Mouse (Mus musculus) T-helper 17 cell (primary cell): ENCODE measurements around the gene Atpif1.
"Not testable (repeated sequence)": the region's sequence is repeated elsewhere in the genome, so short reads cannot be mapped to it uniquely, and the experiment has no call there.

ENCODE experiments used
- in situ Hi-C, 2 experiments: fragments of 300-600 bp; cut with MboI, MseI; formaldehyde crosslinking; loops; 1 replicate in 1 of 2; 2 replicates in 1 of 2; pipeline ENCODE4 v1.15.1; 2025; ENCODE audit warnings: high pct_unique_total_duplicates in 2 of 2

The Atpif1 gene

DNA sequence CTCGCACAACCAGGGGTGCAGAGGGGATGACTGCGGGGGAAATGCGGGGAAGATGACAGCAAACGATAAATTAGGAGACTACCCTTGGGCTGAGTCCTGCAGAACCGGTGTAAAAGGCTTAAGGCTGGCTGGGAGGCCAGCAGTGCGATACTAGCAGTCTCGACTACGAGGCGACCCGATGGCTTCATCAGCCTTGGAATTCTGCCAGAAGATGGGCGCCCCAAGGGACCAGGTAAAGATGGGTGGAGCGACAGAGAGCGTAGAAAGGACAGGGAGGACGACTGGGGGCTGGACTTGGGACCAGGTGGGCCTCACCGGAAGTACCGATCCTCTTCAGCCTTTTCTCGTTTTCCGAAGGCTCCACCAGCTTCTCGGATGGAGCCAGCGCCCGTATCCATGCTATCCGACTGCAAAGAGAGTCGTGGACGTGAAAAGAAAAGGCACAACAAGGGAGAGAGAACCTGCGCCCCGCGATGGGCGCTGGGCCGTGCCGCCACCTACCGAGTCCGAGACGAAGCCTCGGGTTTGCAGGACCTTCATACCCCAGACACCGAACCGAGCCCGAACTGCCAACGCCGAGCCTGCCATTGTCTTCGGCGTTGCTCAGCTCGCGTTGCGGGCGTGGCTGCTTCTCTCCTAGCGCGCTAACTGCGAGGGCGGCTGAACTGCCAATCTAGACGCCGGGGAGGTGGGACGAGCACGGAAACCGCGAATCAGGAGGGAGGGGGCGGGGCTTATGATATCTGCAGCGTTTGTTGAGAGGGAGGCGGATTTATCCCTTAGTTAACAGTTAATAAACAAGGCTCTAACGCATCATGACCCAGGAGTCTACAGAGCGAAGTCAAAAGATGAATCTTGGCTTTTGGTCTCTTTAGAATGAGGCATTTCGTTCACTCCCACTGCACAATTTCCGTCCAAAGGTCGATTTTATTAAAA is at the start of gene Atpif1:
TSS of gene Atpif1 (minus strand) at position 679 of the 936 bp plus-strand sequence.
- in situ Hi-C loops = no loop called here

DNA sequence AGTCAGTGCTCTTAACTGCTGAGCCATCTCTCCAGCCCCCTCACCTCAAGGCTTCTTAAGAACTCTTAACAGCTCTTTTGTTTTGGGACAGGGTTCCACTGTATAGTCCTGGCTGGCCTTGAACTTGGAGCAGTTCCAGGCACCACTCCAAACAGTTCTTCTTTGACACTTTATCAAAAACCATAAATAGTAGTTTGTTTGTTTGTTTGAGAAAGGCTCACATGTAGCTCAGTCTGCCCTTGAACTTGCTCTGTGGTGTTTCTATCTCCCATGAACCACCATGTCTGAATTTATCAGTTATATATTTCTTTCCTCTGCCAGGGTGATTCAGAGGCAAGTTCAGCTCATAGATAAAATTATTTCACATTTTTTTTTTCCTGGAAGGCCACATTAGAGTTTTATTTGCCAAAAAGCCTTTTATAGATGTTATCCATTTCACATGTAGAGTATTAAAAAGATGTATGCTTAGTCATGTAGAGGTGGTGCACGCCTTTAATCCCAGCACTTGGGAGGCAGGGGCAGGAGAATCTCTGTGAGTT is 41.4 kb upstream of the Atpif1 start:
- in situ Hi-C loops = no loop called here

DNA sequence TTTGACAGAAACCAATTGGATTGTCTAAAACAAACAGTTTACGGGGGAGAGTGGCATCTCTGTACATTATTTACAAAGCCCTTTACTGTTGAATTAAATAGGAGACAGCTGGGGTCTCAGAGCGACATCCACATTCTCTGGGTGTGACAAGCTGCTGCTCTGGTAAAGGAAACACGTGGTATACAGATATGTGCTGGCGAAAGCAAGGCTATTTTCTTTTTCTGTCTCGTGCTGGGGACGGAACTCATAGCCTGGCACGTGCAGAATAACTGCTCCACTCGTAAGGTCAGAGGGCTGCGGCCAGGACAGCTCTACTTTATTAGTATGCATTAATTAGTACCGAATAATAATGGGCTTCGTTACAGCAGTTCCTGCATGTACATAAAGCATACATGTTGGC is 39.9 kb upstream of the Atpif1 start:
- in situ Hi-C loops = no loop called here

DNA sequence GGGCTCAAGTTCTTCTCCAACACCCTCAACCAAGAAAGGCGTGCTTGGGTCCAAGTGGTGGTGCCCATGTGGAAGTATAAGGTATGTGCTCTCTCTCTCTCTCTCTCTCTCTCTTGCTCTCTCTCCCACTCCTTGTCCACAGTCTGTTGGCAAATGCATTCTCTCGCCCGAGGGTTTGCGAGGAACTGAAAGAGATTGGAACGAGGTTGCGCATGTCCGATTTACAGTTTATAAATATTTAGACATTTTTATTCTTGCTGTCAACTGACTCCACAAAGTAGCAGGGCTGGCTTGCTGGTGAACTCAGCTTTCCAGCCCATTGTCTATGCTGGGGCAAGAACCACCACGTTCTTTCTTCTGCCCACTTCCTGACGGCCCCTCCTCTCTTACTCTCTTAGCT is 37.7 kb upstream of the Atpif1 start:
- in situ Hi-C loops = no loop called here

DNA sequence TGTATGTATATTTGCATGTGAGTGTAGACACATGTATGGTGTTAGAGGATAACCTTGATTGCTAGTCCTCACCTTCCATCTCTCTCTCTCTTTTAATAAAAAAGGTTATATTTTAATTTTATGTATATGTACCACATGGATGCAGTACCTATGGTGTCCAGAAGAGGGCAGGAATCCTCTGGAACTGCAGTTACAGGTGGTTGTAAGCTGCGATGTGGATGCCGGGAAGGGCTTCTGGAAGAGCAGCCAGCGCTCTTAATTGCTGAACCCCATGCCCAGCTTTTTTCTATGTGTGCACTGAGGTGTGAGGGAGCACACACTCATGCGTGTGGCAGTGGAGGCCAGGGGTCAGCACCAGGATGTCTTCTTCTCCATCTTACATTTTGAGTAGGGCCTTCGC is 35.7 kb upstream of the Atpif1 start:
- in situ Hi-C loops = no loop called here

DNA sequence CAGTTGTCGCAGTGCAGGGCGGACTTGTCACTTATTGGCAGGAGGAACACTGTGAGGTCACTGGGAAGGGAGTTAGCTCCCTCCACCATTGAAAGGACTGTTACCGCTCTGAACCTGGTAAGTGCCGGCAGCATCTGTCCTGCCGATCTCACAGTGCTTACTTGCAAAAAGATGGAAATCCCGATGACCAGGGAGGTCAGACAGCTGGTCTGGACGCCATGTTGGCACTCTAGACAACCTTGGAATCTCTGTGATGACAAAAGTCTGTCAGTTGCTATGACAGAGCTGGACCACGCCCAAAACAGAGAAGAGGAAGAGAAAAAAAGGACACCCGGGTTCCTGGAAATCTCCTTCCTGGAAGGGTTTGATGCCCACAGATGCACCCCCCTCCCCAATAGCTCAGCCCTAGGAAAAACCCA is 33.9 kb upstream of the Atpif1 start:
- in situ Hi-C loops = no loop called here

DNA sequence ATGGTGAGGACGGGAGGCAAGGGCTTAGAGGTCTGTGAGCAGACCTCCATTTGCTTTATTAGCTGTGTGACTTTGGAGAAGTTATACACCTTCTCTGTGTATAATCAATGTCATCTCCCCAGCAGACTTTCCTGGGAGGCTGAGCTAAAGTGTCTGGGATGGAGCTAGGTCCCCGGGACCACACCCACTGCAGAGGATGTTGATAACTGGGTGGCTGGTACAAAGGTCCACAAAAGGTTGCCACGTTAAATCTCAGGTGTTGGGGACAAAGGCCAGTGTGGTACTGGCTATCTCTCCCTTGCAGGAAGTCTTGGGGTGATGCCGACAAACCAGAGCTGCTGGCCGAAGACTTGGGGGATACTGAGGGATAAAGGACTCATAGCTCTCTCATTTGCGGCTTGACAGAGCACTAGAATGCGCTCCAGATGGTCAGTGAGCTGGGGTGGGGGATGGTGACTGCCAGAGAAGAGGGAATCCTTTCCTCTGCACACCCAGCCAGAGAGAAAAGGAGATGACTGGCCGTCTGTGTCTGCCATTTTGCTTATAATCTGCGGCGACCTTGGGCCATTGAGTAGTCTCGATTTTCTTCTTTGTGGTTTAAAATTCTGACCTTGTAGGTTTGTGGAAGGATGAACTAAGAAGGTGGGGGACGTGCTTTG is 31.8 kb upstream of the Atpif1 start:
- in situ Hi-C loops = no loop called here

DNA sequence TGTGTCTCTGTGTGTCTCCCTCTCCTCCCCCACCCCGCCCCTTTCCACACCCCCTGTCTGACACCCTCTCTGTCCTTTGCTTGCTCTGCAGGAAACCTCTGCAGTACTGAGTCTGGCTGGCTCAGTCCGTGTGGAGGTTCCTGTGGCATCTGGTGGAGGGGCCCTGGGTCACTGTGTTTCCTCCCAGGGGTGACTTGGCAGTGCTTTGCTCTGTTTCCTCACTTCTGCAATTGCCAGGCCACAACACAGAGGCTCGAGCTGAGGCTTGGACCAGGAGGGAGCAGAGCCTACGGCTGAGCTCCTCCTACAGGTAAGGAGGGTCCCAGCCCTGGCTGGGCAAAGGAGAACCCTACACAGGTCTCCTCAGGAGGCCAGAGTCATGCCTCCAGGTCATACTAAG is 30.5 kb upstream of the Atpif1 start, which contains the start of gene Ptafr:
TSS of gene Ptafr (plus strand) at position 103 of the 400 bp plus-strand sequence.
- in situ Hi-C loops = no loop called here

DNA sequence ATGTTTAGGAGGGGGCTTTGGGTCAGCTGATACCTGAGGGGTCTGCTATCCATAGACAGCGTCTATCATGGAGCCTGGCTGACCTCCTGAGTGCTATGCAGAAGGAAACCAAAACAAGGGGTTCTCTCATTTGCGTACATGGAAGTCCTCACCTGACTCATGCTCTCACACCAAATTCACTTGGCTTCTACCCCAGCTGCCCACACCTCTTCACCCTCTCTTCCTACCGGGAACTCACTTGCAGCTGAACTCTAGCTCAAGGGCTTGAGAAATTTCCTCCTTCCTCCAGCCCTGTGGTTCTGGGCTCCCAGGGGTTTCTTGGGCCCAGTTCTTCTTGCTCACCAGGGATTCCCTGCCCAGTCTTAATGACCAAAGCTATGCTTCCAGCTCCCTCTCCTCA is 29.8 kb upstream of the Atpif1 start:
- in situ Hi-C loops = no loop called here

DNA sequence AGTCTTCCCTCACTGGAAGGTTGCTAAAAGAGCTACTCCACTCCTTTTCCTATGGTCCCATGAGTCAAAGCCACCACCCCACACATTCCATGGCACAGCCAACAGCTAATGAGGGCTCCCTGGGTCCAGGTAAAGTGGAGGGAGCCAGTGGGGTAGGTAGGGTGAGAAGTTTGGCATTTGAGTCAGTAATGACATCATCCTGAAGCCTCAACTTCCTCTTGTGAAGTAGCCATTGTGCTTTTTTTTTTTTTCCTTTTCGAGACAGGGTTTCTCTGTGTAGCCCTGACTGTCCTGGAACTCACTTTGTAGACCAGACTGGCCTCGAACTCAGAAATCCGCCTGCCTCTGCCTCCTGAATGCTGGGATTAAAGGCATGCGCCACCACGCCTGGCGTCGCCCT is 22.1 kb upstream of the Atpif1 start:
- in situ Hi-C loops = not testable (repeated sequence)

DNA sequence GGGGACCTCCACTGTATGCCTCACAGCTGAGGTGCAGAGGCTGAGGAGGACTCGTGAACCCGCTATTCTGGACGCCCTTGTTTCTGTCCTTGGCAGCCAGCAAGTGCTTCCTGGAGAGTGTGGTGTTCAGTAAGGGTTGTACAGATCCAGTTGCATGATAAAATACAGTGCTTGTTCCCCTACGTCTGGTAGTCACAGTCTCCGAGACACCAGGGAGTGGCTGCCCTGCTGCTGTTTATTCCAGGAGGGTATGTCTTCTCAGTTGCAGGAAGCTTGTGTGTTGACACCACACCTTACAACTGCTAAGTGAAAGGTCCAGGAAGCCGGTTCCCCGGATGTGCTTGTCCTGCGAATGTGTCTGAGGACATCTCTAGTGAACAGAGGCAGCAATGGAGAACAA is 21.2 kb upstream of the Atpif1 start:
- in situ Hi-C loops = no loop called here

DNA sequence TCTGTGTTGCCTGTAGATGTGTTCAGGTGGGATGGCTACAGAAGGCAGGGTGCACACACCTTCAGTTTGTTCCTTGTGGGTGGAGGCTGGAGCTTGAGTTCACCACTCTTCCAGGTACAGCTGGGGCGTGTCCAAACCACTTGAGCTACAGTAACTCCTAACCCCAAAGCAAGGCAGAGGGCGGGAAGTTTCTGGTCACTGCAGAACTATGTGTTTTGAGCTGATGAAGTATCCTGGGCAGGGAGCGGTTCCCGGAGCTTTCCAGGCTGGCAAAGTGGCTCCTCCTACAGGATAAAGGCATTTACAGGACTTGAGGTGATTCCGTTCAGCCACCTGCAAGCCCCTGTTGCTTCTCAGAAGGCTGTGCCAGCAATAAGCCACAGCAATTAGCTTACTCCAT is 20.8 kb upstream of the Atpif1 start:
- in situ Hi-C loops = no loop called here

DNA sequence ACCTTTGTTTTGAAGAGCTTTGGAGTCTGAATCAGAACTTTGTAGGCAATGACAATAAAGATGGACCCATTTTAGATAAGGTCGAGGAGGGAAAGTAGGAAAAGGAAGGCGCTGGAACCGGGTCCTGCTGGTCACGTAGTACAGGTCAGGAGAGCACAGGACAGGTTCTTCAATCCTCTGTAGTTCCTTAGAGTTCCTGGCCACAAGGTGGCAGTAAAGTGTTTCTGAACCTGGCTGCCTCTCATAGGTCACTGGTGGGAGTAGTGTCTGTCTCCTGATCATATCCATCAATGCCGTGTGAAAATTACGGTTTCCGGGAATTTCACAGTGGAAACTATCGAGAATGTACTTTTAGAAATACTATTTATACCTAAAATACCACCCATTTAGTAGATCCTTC is 12.4 kb upstream of the Atpif1 start:
- in situ Hi-C loops = no loop called here

DNA sequence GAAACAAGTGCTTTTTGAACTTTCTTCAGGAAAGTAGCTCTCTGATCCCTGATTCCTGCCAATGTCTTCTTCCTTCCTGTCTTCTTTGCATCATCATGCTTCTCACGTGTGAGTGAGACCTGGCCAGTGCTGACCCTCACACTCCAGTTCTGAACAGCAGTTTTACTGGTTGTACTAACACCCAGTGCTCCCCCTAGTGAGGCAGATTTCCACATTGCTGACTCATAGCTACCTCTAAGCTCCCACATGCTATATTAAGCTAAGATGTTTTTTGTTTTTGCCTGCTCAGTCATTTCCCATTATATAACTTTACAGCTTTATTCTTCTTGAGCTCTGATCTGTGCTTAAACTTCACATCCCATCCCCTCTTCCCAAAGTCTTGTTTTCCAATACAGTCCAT is 9.3 kb upstream of the Atpif1 start:
- in situ Hi-C loops = no loop called here

DNA sequence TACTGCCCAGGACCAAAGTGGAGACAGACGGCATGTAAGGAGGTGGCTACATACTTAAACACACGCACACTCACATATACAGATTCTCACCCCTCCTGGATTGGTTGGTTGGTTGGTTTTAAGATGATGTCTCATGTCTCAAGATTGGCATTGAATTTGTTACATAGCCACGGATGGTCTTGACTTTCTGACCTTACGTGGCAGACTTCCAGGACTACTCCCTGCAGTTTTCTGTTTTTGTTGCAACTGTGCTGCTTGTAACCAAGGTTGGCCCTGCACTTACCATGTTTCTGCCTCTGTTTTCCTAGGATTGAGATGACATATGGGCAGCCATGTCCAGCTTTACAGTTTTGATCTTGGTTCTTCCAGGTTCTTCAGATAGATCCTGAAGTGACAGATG is 8.0 kb upstream of the Atpif1 start:
- in situ Hi-C loops = no loop called here

DNA sequence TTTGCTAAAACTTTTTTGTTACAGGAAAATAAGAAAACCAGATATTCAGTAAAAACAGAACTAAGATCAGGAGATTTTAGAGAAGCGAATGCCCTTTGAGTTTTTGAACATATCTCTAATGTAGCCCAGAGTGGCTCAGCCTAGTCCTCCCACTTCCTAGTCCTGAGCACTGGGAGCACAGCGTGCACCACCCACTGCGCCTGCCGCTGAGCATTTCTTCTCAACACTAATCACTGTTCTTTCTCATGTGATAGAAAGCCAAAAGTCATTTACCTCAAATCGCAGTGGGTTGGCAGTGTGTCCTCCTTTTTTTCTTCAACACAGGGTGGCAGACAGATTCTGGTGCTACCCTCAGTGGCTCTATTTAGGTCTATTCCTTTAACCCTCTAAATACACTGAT is 6.0 kb upstream of the Atpif1 start:
- in situ Hi-C loops = no loop called here

DNA sequence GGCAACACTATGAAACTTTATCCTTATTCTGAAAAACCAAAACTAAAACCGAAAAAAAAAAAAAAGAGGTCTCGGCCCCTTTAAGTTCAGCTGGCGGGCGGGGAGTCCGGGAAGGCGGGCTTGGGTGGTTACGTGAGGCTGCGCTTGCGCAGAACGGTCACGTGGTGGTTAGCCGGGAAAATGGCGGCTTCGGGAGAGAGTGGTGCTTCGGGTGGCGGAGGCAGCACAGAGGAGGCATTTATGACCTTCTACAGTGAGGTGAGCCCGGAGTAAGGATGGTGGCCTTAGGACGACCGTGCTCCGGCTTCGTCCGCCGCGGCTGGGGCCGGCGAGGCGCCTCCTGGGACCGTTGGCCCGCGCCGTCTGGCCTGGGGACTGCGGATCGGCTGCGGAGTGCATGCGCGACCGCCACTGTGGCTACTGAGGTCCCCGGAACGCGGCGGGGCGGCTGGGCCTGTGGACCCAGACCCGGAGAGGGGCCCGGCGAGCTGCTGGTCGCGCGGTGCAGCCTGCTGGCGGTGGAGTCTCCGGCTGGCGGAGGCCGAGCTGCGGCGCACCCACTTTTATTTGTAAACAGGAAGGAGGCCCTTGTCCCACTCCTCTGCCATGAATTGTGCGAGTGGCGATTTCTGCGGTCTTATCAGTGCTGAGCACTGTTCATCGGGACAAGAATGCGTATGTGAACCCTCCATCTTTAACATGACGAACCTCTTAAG is 2.1 kb upstream of the Atpif1 start, which contains the start of gene Dnajc8:
TSS of gene Dnajc8 (plus strand) at position 145 of the 716 bp plus-strand sequence.
- in situ Hi-C loops = no loop called here

DNA sequence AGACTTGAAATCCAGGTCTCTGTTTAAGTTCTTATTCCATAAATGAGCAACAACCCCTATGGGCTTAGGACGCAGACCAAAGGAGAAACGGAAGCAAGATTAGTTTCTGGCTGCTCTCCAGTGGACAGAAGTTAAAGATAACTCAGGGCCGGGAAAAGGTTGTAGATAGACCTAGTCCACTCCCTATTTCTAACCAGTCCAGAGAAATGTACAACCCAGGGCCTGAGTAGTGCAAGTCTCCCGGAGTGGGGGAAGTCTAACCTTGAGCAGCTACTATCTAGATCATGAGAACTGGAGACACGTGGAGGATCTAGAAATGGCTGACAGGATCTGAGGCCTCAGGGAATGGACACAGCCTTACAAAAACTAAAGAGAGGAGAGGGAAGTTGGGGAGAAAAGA is 963 bp downstream of the Atpif1 start:
- in situ Hi-C loops = no loop called here

DNA sequence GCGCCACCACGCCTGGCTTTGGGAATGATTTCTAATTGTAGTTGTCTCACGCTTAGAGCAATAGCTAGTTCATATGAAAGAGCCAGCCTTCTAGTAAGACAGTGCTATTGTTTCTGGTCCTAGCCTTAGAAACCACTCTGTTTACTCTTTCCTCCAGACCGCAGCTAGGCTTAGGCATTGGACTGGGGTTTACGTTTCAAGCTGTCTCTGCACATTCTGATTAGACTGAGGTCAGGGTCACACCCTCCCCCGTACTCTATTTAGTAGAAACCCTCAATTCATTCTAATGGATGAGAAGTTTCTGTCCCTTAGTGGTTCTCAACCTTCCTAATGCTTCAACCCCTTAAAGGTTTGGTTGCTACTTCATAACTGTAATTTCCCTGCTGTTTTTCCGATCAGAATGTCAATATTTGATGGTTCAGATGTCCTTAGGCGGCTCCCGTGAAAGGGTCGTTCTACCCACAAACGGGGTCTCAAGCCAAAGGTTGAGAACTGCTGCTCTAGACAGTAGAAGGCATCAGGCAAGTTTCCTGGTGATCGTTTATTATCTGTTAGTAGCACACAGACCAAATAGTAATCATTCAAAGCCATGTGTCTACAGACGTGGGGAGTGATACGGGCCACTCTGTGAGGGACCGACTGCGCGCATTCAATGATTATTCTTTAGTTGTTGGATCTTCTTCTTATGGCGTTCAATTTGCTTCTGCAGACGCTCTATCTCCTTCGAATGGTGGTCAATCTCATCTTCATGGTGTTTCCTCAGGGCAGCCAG is 3.2 kb downstream of the Atpif1 start:
- in situ Hi-C loops = no loop called here

DNA sequence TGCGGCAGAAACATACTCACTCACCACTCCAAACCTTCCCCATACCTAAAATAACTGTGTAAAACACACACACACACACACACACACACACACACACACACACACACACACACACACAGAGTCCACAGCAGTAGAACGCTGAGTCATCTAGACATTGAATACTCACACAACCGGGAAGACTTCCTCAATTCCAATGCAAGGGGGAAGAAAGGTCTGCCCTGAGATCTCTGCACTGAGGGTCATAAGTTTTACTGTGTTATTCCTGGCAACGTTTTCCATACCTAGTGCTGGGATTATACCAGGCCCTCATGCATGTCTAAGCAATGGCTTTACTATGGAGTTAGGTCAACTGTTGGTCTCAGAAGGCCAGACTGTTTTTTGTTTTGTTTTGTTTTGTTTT is 4.1 kb downstream of the Atpif1 start:
- in situ Hi-C loops = no loop called here

DNA sequence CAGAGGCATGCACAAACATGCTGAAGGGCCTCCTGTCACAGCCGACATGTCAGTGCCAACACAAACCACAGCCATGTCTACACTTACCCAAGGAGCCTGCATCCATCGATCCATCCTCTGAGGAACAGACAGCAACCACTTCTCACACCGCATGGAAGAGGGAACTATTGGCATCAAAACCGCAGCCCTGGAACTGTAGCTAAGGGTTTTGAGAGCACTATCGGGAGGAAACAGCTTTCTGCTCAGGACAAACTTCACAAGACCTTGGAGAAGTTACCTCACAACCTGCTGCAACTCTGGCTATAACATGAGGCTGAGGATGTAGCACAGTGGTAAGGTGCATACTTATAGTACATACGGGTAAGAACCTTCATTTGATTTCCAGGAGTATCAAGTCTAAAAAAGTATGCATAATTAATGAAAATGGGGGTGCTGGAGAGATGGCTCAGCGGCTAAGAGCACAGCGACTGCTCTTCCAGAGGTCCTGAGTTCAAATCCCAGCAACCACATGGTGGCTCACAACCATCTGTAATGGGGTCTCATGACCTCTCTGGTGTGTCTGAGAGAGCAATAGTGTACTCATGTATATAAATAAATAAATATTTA is 5.4 kb downstream of the Atpif1 start:
- in situ Hi-C loops = no loop called here
